Mouse (Mus musculus) megakaryocyte progenitor cell, adult 5-6 weeks (primary cell): ENCODE measurements at regions not wholly inside any gene's neighbourhood (a gene's known extent, or its start where the extent isn't known, plus 50 kb on each side); places are given as distances from the start of the nearest gene placed in this dataset.
A peak's percentile ranks its signal among the peaks of the same experiment; 100 is the strongest.

ENCODE experiments used
- ATAC-seq: replicated peaks from 2 replicates; pipeline ENCODE4 v1.8.0; 2016; ENCODE audit warnings: mild to moderate bottlenecking, moderate TSS enrichment, inconsistent platforms; ENCODE audit not compliant: poor library complexity

DNA sequence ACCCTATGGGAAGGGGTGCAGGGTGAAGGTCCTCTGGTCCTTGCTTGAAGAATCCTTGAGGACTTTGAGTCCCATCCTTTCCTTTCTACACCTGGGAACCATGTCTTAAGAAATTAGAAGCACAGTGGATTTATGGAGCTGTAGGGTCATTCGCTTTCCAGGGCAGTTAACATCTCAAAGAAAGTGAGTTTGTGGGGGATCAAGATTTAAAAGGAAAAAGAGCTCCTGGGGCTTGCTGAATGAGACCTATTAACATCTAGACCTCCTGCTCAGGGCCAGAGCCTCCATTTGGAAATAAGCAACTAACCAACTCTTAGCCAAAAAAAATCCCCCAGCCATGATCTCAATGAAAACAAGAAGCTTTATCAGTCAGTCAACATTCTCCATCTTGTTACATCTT lies 148.0 kb upstream of the Ofcc1 start:
- ATAC-seq: no peak

DNA sequence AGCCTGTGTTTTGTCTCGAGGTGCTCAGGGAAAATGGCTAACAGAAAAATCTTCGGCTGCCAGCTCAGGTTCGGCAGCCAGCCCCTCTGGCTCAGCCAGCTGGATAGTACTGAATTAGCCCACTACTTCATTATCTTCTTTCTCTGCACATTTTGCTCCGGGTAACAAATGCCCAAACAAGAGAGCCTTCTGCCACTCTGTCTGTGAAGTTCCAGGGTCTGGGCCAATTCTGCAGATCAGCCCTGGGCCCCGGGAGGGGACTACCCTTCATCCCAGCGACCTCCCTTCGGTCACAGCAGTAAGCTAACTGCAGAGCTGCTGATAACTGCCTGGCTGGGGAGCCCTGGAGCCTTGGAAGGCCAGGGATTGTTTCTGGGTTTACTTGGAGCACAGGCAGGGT lies 119.6 kb upstream of the Ofcc1 start:
- no peak for ATAC-seq

DNA sequence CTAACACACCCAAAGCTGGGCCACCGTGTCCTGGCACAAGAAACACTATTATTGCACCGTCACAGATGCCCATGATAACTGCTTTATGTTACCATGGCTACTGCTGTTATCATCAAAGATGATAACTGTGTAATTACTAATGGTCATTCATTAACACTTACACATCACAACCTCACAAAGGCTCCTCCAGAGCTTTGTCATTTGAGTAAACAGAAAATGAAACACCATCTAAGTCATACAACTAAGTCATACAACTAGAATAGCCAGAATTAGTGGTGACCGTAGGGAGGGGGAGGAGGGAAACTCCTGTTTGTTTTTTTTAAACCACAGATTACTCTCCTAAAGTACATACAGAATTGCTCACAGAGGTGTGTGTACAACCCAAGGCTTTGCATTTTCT lies 111.4 kb upstream of the Ofcc1 start:
- ATAC-seq: no peak

DNA sequence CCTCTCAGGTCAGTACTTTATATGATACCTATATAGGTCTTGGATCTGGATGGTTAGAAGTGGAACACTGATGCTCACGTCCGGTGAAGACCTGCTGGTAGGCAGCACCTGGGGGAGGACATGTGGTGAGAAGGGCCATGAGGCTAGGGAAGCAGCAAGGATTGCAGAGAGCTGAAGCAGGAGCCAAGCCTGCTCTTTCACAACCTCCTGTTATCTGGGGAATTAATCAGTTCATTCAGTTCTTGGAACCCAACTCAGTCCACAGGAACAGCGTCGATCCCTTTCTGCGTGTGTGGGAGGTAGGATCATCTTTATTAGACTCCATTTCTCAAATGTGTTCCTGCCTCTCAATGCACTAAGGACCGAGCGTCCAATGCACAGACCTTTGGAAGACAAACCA lies 107.9 kb upstream of the Ofcc1 start:
- ATAC-seq: no peak

DNA sequence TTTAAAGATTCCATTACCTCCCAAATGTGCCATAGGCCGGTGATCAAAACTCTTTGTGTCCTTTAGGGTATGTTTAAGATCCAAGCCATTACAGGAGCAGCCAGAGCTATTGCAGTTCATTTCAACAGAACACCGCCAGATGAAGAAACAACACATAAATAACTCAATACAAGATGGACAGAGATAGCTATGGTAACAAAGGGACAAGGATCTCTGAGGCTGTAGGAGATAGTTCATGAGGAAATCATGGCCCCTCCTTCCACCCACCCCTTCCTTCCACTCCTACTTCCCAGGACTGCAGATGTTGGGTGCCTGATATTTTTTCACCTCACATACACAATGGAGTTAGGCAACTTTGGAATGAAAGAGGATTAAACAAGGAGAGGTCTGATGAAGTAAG lies 92.1 kb upstream of the Ofcc1 start:
- peak; percentile 42 for ATAC-seq

DNA sequence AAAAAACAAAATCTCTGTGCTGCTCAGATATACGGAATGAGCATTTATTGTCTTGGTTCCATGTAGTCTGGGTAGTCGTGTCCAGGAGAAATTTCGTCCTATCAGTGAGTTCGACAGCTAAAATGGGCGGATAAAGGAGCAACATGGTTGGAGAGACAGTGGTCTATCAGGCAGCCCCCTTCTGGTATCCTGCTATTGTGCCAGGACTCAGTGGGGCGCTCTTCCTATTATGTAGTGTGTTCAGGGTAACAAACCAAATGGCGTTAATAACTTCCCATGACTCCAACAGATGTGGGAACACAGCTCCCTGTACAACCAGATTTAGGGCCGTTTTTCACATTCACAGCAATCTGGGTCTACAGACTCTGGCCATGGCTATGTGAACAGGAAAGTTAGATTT lies 68.6 kb upstream of the Ofcc1 start:
- ATAC-seq: no peak

DNA sequence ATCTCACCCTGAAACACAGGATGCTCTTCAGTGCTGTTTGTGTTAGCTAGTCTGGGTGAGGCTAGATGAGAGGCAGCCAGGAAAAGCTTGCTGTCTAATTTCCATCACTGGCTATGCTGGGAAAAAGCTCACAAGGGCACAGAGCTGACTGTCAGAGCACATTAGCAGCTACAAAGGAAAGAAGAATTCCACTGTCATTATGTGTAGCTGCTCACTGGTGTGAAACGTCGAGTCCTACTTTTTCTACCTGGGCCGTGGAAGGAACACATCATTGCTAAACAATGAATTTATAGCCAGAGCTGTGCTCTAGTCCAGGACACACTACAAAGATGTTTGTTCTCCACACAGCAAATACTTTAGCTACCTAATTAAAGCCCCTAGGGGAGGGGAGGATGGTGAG lies 61.8 kb upstream of the Ofcc1 start:
- ATAC-seq: no peak

DNA sequence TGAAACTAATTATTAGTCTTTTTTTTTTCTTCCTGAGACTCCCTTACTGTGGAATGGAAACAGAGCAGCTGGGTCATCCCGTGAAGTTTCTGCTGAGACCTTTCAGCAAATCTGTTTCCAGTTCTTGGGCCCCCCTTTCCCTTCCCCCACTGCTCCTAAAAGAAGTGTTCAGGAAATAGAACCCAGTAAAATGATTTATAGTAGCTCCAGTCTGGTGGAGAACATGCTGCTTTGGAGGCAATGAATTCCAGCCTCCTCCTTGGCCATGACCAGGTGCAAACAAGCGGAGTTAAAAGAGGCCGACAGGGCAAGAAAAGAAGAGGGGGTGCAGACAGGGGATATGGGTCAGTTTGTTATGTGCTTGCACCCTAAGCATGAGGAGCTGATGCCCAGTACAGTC lies 56.6 kb upstream of the Ofcc1 start:
- ATAC-seq: no peak

DNA sequence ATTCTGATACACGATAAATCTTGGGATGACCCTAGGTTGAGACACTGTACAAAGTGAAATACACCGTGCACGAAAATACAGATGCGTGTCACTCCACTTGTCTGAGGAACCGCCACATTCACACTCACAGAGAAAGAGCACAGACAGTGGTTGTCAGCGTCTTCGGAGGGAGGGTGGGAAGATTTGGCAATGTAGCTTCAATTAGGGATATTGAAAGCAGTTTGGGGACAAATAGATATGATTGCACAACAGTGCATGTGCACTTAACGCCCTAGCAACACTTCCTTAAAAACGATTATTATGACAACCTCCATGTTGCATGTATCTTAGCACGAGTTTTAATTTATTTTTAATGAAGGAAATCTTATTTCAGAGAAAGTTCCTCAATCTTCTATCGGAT lies 51.8 kb upstream of the Ofcc1 start:
- ATAC-seq: peak; percentile 81
